ENCODE assay signal across 23 mouse cellular contexts in the genomic region with DNA sequence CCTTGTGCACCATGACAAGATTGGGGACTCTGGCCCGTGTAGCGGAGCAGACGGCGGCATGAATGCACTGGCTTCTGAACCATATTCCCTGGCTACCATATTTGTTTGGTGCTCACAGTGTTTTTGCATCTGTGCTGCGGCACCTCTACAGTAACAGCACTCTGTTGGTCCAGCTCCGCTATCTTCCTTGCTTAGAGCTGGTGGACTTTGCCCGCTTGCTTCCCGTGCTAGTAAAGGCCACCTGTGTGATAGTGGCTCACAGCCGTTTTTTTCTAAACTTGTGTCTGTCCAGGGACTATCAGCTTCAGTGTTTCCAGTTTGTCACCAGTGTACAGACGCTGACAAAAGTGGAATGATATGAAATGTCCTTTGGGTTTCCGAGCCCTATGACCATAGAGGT. TPM values are rescaled to one million over a fixed set of nuclear protein-coding genes. Genes with fewer than 3 reads are reported as not detected.
DNase-seq lines count a peak whose midpoint lies in the region; ATAC-seq and TF ChIP-seq lines count a peak whose summit lies in the region.
"Had no signal": no experiment of that assay in that cellular context is flagged by ENCODE, and none has a peak within 500 bp of the region (broad histone marks: within the 10 kb centered on the region; RNA-seq: fewer than 3 reads in every experiment).

No protein-coding gene starts in this region.

- 0 out of 2 replicates have a peak overlapping the region, but pooled peaks have one; percentile 29 for H3K4me3 ChIP-seq in E14TG2a.4 (replicated peaks; ENCODE audit: low read length)
- H3K4me3 ChIP-seq in intestine, embryonic 16.5 days (ENCODE audit: low read length), result no peak overlapping the region
- H3K4me3 ChIP-seq in stomach, postnatal 0 days (ENCODE audit: low read depth, low read length), result no peak overlapping the region
- H3K4me3 ChIP-seq: embryonic facial prominence, embryonic 13.5 days; forebrain, embryonic 12.5 days; gastrocnemius, adult 2 months; heart, embryonic 10.5 days; hindbrain, embryonic 12.5 days had no signal

- H3K27me3 ChIP-seq in E14TG2a.4 (ENCODE audit: insufficient read depth, low read length), result no peaks in the 10 kb centered on the region; the same call in 1 of the 2 replicates
- H3K27me3 ChIP-seq in intestine, embryonic 16.5 days (replicated peaks; ENCODE audit: control insufficient read depth, insufficient read depth, low read length), result no peaks in the 10 kb centered on the region
- H3K27me3 ChIP-seq in stomach, postnatal 0 days (ENCODE audit: control insufficient read depth, insufficient read depth, low read length), result no peaks in the 10 kb centered on the region
- H3K27me3 ChIP-seq: embryonic facial prominence, embryonic 13.5 days; forebrain, embryonic 12.5 days; hindbrain, embryonic 12.5 days; Patski had no signal

- H3K4me1 ChIP-seq in E14TG2a.4 (replicated peaks; ENCODE audit: low read depth, low read length), result no peaks in the 10 kb centered on the region
- H3K4me1 ChIP-seq in intestine, embryonic 16.5 days (ENCODE audit: control insufficient read depth, insufficient read depth, low read length), result no peaks in the 10 kb centered on the region
- H3K4me1 ChIP-seq in stomach, postnatal 0 days (replicated peaks; ENCODE audit: control insufficient read depth, insufficient read depth), result no peaks in the 10 kb centered on the region
- H3K4me1 ChIP-seq: embryonic facial prominence, embryonic 13.5 days; forebrain, embryonic 12.5 days; heart, embryonic 10.5 days; hindbrain, embryonic 12.5 days had no signal

- peak; percentile 9 to 41 for DNase-seq in kidney, postnatal 36 days
- no peak for DNase-seq in kidney, postnatal 4 days
- DNase-seq in stomach, postnatal 0 days (ENCODE audit: low spot score), result peak; percentile 27
- DNase-seq in heart, adult 18-20 months, result no peak
- DNase-seq: adrenal gland, postnatal 25 days; cerebellum, adult 18-20 months; cerebellum, adult 9-11 months; cerebellum, postnatal 36 days; forebrain, postnatal 0 days; gastrocnemius, adult 2 months; gastrocnemius, postnatal 25 days; heart, adult 11 months; heart, postnatal 10 days; heart, postnatal 4 days had no signal

- TF ChIP-seq CTCF in E14TG2a.4 (conservative IDR thresholded peaks at IDR 0.05; ENCODE audit: low read length), result no peak
- TF ChIP-seq CTCF in stomach, postnatal 0 days (IDR thresholded peaks at IDR 0.05; ENCODE audit: low read depth), result no peak

- H3K27ac ChIP-seq in intestine, embryonic 16.5 days (ENCODE audit: low read length), result no peak overlapping the region
- H3K27ac ChIP-seq in stomach, postnatal 0 days (replicated peaks), result no peak overlapping the region
- H3K27ac ChIP-seq: embryonic facial prominence, embryonic 13.5 days; forebrain, embryonic 12.5 days; gastrocnemius, adult 2 months; heart, embryonic 10.5 days; hindbrain, embryonic 12.5 days had no signal

- H3K4me2 ChIP-seq in intestine, embryonic 16.5 days (ENCODE audit: low read depth, low read length), result no peak overlapping the region
- no peak overlapping the region for H3K4me2 ChIP-seq in stomach, postnatal 0 days (replicated peaks; ENCODE audit: low read depth)
- H3K4me2 ChIP-seq: embryonic facial prominence, embryonic 13.5 days; forebrain, embryonic 12.5 days; hindbrain, embryonic 12.5 days had no signal

- ATAC-seq in intestine, embryonic 16.5 days, result peak; percentile 93
- no peak for ATAC-seq in stomach, postnatal 0 days (ENCODE audit: low FRiP score, low TSS enrichment)
- no peak for ATAC-seq in granulocyte monocyte progenitor cell, adult 5-6 weeks (replicated peaks; ENCODE audit: poor library complexity, severe bottlenecking)
- ATAC-seq: activated CD4-positive, CD25-positive, alpha-beta regulatory T cell, adult 4 months; forebrain, postnatal 0 days; Patski had no signal

- no peak overlapping the region for H3K9ac ChIP-seq in intestine, embryonic 16.5 days (ENCODE audit: low read depth, low read length)
- H3K9ac ChIP-seq in stomach, postnatal 0 days (ENCODE audit: low read length), result no peak overlapping the region
- H3K9ac ChIP-seq: embryonic facial prominence, embryonic 13.5 days; forebrain, embryonic 12.5 days; forebrain, postnatal 0 days; hindbrain, embryonic 12.5 days had no signal

- H3K36me3 ChIP-seq in E14TG2a.4 (ENCODE audit: insufficient read depth, low read length), result no peaks in the 10 kb centered on the region
- H3K36me3 ChIP-seq in intestine, embryonic 16.5 days (ENCODE audit: control insufficient read depth, insufficient read depth, low read length), result no peaks in the 10 kb centered on the region
- no peaks in the 10 kb centered on the region for H3K36me3 ChIP-seq in stomach, postnatal 0 days (ENCODE audit: control insufficient read depth, insufficient read depth, low read length)
- H3K36me3 ChIP-seq: embryonic facial prominence, embryonic 13.5 days; forebrain, embryonic 12.5 days; heart, embryonic 10.5 days; hindbrain, embryonic 12.5 days had no signal

- peaks cover 3% of the 10 kb centered on the region; the same call in 1 of the 2 replicates for H3K9me3 ChIP-seq in E14TG2a.4 (ENCODE audit: low read length)
- H3K9me3 ChIP-seq in intestine, embryonic 16.5 days (ENCODE audit: control insufficient read depth, low read length), result no peaks in the 10 kb centered on the region
- no peaks in the 10 kb centered on the region for H3K9me3 ChIP-seq in stomach, postnatal 0 days (ENCODE audit: control insufficient read depth, low read length)
- H3K9me3 ChIP-seq: embryonic facial prominence, embryonic 13.5 days; forebrain, embryonic 12.5 days; heart, embryonic 10.5 days; hindbrain, embryonic 12.5 days had no signal

- no peak for TF ChIP-seq EP300 in stomach, postnatal 0 days (optimal IDR thresholded peaks at IDR 0.05)

- 79% methylated on average over 11 of the region's 11 CpGs for WGBS in intestine, embryonic 16.5 days
- 85% methylated on average over 11 of the region's 11 CpGs for WGBS in stomach, postnatal 0 days

RNA-seq across cellular contexts. Expression of gene Bach1, which starts 59.3 kb away (rescaled TPM):
- 16.6 and 18.2 TPM in 2 replicates for polyA plus RNA-seq in intestine, embryonic 16.5 days (2015; fragmentation: Nextera tagmentation; extraction: Ambion mirVana)
- polyA plus RNA-seq in stomach, postnatal 0 days (2015; fragmentation: Nextera tagmentation; extraction: Ambion mirVana), result 4.3 and 5.3 TPM in 2 replicates
- total RNA-seq in heart, adult 18-20 months (2021), result 10 to 100 TPM; 28.3 to 31.8 TPM
- 15.2 and 20.2 TPM in 2 replicates for total RNA-seq in granulocyte monocyte progenitor cell, adult 5-6 weeks (2014; fragmentation: Nextera tagmentation)
- total RNA-seq in granulocyte monocyte progenitor cell, adult 5-6 weeks (2017), result 29.6 and 29.8 TPM in 2 replicates

Comparison
In these comparisons a context has a peak if more than half of its experiments do, and no peak if none do; other contexts are left out.
1. DNase-seq: peak in kidney, postnatal 36 days (2 of 2) and stomach, postnatal 0 days (single experiment); none in kidney, postnatal 4 days (0 of 2) and heart, adult 18-20 months (0 of 2).